Mouse (Mus musculus): Measurements from ENCODE around the gene Olfr1336. TPM values are rescaled to one million over a fixed set of nuclear protein-coding genes. Genes with fewer than 3 reads are reported as not detected.

Gene Olfr1336
- 1.2 and 1.6 TPM in 2 replicates for polyA plus RNA-seq (2012; rRNA removed)

GRCm38 (mm10) chr7:6455868-6456267, at the start of gene Olfr1336:
Gene Olfr1336, plus strand, starts transcription at chr7:6456168.
- H3K4me1 ChIP-seq (ENCODE audit: control insufficient read depth, insufficient read depth, low read length), result no peaks in the 10 kb centered on the region
- no peak for TF ChIP-seq POLR2A (IDR thresholded peaks at IDR 0.05; ENCODE audit: control insufficient read depth, low read depth, low read length)
- TF ChIP-seq CTCF (IDR thresholded peaks at IDR 0.05; ENCODE audit: control insufficient read depth, insufficient read depth, insufficient replicate concordance, low read depth, low read length), result no peak
- no peak within 1 kb of the TSS for H3K4me3 ChIP-seq (ENCODE audit: control insufficient read depth, low read depth, low read length)
- no peaks in the 10 kb centered on the region for H3K36me3 ChIP-seq (ENCODE audit: control insufficient read depth, insufficient read depth, low read length)
- no peaks in the 10 kb centered on the region for H3K27me3 ChIP-seq (ENCODE audit: control insufficient read depth, insufficient read depth, low read length)
- H3K27ac ChIP-seq (ENCODE audit: control insufficient read depth, insufficient read depth, low read depth, low read length), result no peak within 1 kb of the TSS

- H3K4me3 ChIP-seq (ENCODE audit: control insufficient read depth, low read depth, low read length), result peak within 1 kb of the TSS; percentile 84
- no peaks in the 10 kb centered on the region for H3K27me3 ChIP-seq (ENCODE audit: control insufficient read depth, insufficient read depth, low read length)
- peaks cover 4% of the 10 kb centered on the region for H3K4me1 ChIP-seq (ENCODE audit: control insufficient read depth, insufficient read depth, low read length)
- no peaks in the 10 kb centered on the region; the same call in 1 of the 2 replicates for H3K36me3 ChIP-seq (ENCODE audit: control insufficient read depth, insufficient read depth, low read length)
- peak within 1 kb of the TSS; percentile 90 for H3K27ac ChIP-seq (ENCODE audit: control insufficient read depth, insufficient read depth, low read depth, low read length)
- TF ChIP-seq CTCF (IDR thresholded peaks at IDR 0.05; ENCODE audit: control insufficient read depth, insufficient read depth, insufficient replicate concordance, low read depth, low read length) (peak; percentile 56; the same call in 1 of the 2 replicates), POLR2A (IDR thresholded peaks at IDR 0.05; ENCODE audit: control insufficient read depth, low read depth, low read length) (peak; percentile 82)
These were observed 45.9 kb upstream of the Olfr1336 start, which contains the start of gene Gm20715 for GRCm38 (mm10) chr7:6410043-6410442. Gene Gm20715, plus strand, starts transcription at chr7:6410277.

GRCm38 (mm10) chr7:6414626-6415441, 41.1 kb upstream of the Olfr1336 start:
- H3K36me3 ChIP-seq (ENCODE audit: control insufficient read depth, insufficient read depth, low read length), result no peaks in the 10 kb centered on the region
- H3K27ac ChIP-seq (ENCODE audit: control insufficient read depth, insufficient read depth, low read depth, low read length), result no peak overlapping the region
- H3K4me3 ChIP-seq (ENCODE audit: control insufficient read depth, low read depth, low read length), result no peak overlapping the region
- no peaks in the 10 kb centered on the region for H3K27me3 ChIP-seq (ENCODE audit: control insufficient read depth, insufficient read depth, low read length)
- H3K4me1 ChIP-seq (ENCODE audit: control insufficient read depth, insufficient read depth, low read length), result peaks cover 5% of the 10 kb centered on the region
- no peak for TF ChIP-seq CTCF (IDR thresholded peaks at IDR 0.05; ENCODE audit: control insufficient read depth, insufficient read depth, insufficient replicate concordance, low read depth, low read length)
- no peak for TF ChIP-seq POLR2A (IDR thresholded peaks at IDR 0.05; ENCODE audit: control insufficient read depth, low read depth, low read length)

GRCm38 (mm10) chr7:6415442-6415787, 40.6 kb upstream of the Olfr1336 start:
- H3K27me3 ChIP-seq (ENCODE audit: control insufficient read depth, insufficient read depth, low read length), result no peaks in the 10 kb centered on the region
- no peak for TF ChIP-seq POLR2A (IDR thresholded peaks at IDR 0.05; ENCODE audit: control insufficient read depth, low read depth, low read length)
- no peak for TF ChIP-seq CTCF (IDR thresholded peaks at IDR 0.05; ENCODE audit: control insufficient read depth, insufficient read depth, insufficient replicate concordance, low read depth, low read length)
- H3K4me1 ChIP-seq (ENCODE audit: control insufficient read depth, insufficient read depth, low read length), result peaks cover 5% of the 10 kb centered on the region
- H3K36me3 ChIP-seq (ENCODE audit: control insufficient read depth, insufficient read depth, low read length), result no peaks in the 10 kb centered on the region
- H3K27ac ChIP-seq (ENCODE audit: control insufficient read depth, insufficient read depth, low read depth, low read length), result no peak overlapping the region
- no peak overlapping the region for H3K4me3 ChIP-seq (ENCODE audit: control insufficient read depth, low read depth, low read length)

GRCm38 (mm10) chr7:6419894-6420293, 36.1 kb upstream of the Olfr1336 start:
- Histone ChIP-seq H3K4me1 (ENCODE audit: control insufficient read depth, insufficient read depth, low read length) (peaks cover 14% of the 10 kb centered on the region), H3K27me3 (ENCODE audit: control insufficient read depth, insufficient read depth, low read length) (no peaks in the 10 kb centered on the region), H3K36me3 (ENCODE audit: control insufficient read depth, insufficient read depth, low read length) (no peaks in the 10 kb centered on the region), H3K27ac (ENCODE audit: control insufficient read depth, insufficient read depth, low read depth, low read length) (no peak overlapping the region), H3K4me3 (ENCODE audit: control insufficient read depth, low read depth, low read length) (peak overlapping the region; percentile 42)
- no peak for TF ChIP-seq CTCF (IDR thresholded peaks at IDR 0.05; ENCODE audit: control insufficient read depth, insufficient read depth, insufficient replicate concordance, low read depth, low read length)
- no peak for TF ChIP-seq POLR2A (IDR thresholded peaks at IDR 0.05; ENCODE audit: control insufficient read depth, low read depth, low read length)

- Histone ChIP-seq H3K27ac (ENCODE audit: control insufficient read depth, insufficient read depth, low read depth, low read length) (no peak overlapping the region), H3K4me1 (ENCODE audit: control insufficient read depth, insufficient read depth, low read length) (no peaks in the 10 kb centered on the region; the same call in 1 of the 2 replicates), H3K4me3 (ENCODE audit: control insufficient read depth, low read depth, low read length) (no peak overlapping the region), H3K27me3 (ENCODE audit: control insufficient read depth, insufficient read depth, low read length) (no peaks in the 10 kb centered on the region), H3K36me3 (ENCODE audit: control insufficient read depth, insufficient read depth, low read length) (no peaks in the 10 kb centered on the region; the same call in 1 of the 2 replicates)
- TF ChIP-seq POLR2A (IDR thresholded peaks at IDR 0.05; ENCODE audit: control insufficient read depth, low read depth, low read length), result no peak
- peak; percentile 37; the same call in 1 of the 2 replicates for TF ChIP-seq CTCF (IDR thresholded peaks at IDR 0.05; ENCODE audit: control insufficient read depth, insufficient read depth, insufficient replicate concordance, low read depth, low read length)
These were observed 26.6 kb upstream of the Olfr1336 start for GRCm38 (mm10) chr7:6429381-6429780.

GRCm38 (mm10) chr7:6430342-6430741, 25.6 kb upstream of the Olfr1336 start:
- Histone ChIP-seq H3K27ac (ENCODE audit: control insufficient read depth, insufficient read depth, low read depth, low read length) (no peak overlapping the region), H3K4me1 (ENCODE audit: control insufficient read depth, insufficient read depth, low read length) (peaks cover 4% of the 10 kb centered on the region), H3K36me3 (ENCODE audit: control insufficient read depth, insufficient read depth, low read length) (no peaks in the 10 kb centered on the region; the same call in 1 of the 2 replicates), H3K27me3 (ENCODE audit: control insufficient read depth, insufficient read depth, low read length) (no peaks in the 10 kb centered on the region), H3K4me3 (ENCODE audit: control insufficient read depth, low read depth, low read length) (no peak overlapping the region)
- TF ChIP-seq POLR2A (IDR thresholded peaks at IDR 0.05; ENCODE audit: control insufficient read depth, low read depth, low read length), result no peak
- TF ChIP-seq CTCF (IDR thresholded peaks at IDR 0.05; ENCODE audit: control insufficient read depth, insufficient read depth, insufficient replicate concordance, low read depth, low read length), result peak; percentile 81

All from testis, adult 2 months (tissue).